Mouse (Mus musculus) kidney, embryonic 16.5 days (tissue): ENCODE results near the gene Trim39. TPM values are rescaled to one million over a fixed set of nuclear protein-coding genes. Genes with fewer than 3 reads are reported as not detected.
"Not testable (repeated sequence)": the region's sequence is repeated elsewhere in the genome, so short reads cannot be mapped to it uniquely, and the experiment has no call there.

Experiments used
- ATAC-seq: fragments of 200-750 bp; cut with Nextera tagmentation; 2 replicates; pipeline ENCODE4 v1.8.0; 2017; ENCODE audit warnings: moderate TSS enrichment; ENCODE audit not compliant: low FRiP score, low TSS enrichment
- H3K27ac ChIP-seq: fragments of 300-500 bp; sonication (generic); 2 replicates; pipeline ENCODE4 v1.5.1; 2014; ENCODE audit warnings: low read length
- H3K27me3 ChIP-seq: fragments of 300-500 bp; sonication (generic); 2 replicates; pipeline ENCODE4 v1.6.1; 2014; ENCODE audit warnings: low read length, control low read depth, mixed read lengths; ENCODE audit not compliant: insufficient read depth
- H3K36me3 ChIP-seq: fragments of 300-500 bp; sonication (generic); 2 replicates; pipeline ENCODE4 v1.6.1; 2014; ENCODE audit warnings: low read length, control low read depth, mixed read lengths; ENCODE audit not compliant: insufficient read depth
- H3K4me1 ChIP-seq: fragments of 300-500 bp; sonication (generic); 2 replicates; pipeline ENCODE4 v1.6.1; 2014; ENCODE audit warnings: low read length, control low read depth, mixed read lengths; ENCODE audit not compliant: insufficient read depth
- H3K4me2 ChIP-seq: fragments of 300-500 bp; sonication (generic); replicated peaks from 2 replicates; pipeline ENCODE4 v1.6.1; 2014; ENCODE audit warnings: low read depth, low read length
- H3K4me3 ChIP-seq: fragments of 300-500 bp; sonication (generic); 2 replicates; pipeline ENCODE4 v1.5.1; 2014; ENCODE audit warnings: mild to moderate bottlenecking, low read length
- H3K9ac ChIP-seq: fragments of 300-500 bp; sonication (generic); replicated peaks from 2 replicates; pipeline ENCODE4 v1.6.1; 2014; ENCODE audit warnings: low read length
- H3K9me3 ChIP-seq: fragments of 300-500 bp; sonication (generic); 2 replicates; pipeline ENCODE4 v1.6.1; 2016; ENCODE audit warnings: low read length, control low read depth
- WGBS: fragments of 180-500 bp; shearing (Covaris S2); extraction: QIAGEN DNeasy Blood & Tissue Kit; methylation state at CpG from one replicate; pipeline ENCODE4 v1.1.7; 2014; 5-methylcytosine and 5-hydroxymethylcytosine counted together
- polyA plus RNA-seq: library from polyadenylated mRNA; unstranded; fragments of >200 nt; fragmentation: Nextera tagmentation; extraction: Ambion mirVana; gene quantifications from 2 replicates; pipeline ENCODE4 v1.2.1, GENCODE M21; 2015

Gene Trim39
- polyA plus RNA-seq: 18.4 and 19.8 TPM in 2 replicates

- WGBS: 1% methylated on average over 41 of the region's 43 CpGs
- H3K36me3 ChIP-seq: peaks cover 27% of the 10 kb centered on the region
Measured at GRCm38 (mm10) chr17:36271586-36272256, at the start of gene Trim39. Gene Trim39, minus strand, starts transcription at chr17:36272247.

GRCm38 (mm10) chr17:36315689-36316253 is 43.7 kb upstream of the Trim39 start:
- no peak for ATAC-seq
- Histone ChIP-seq H3K27ac (no peak overlapping the region; the same call in 1 of the 2 replicates), H3K36me3 (no peaks in the 10 kb centered on the region), H3K4me1 (peaks cover 2% of the 10 kb centered on the region; the same call in 1 of the 2 replicates), H3K9ac (peak overlapping the region; percentile 64), H3K27me3 (no peaks in the 10 kb centered on the region), H3K4me2 (peak overlapping the region; percentile 76), H3K4me3 (peak overlapping the region; percentile 63), H3K9me3 (no peaks in the 10 kb centered on the region)
- 17% methylated on average over 5 of the region's 5 CpGs for WGBS

More at GRCm38 (mm10) chr17:36271586-36272256, at the start of gene Trim39:
- H3K9ac ChIP-seq: peak within 1 kb of the TSS; percentile 98
- H3K4me1 ChIP-seq: peaks cover 25% of the 10 kb centered on the region
- H3K27ac ChIP-seq: peak within 1 kb of the TSS; percentile 88
- peak; percentile 88 for ATAC-seq
- H3K4me2 ChIP-seq: peak within 1 kb of the TSS; percentile 96
- H3K27me3 ChIP-seq: no peaks in the 10 kb centered on the region
- peak within 1 kb of the TSS; percentile 96 for H3K4me3 ChIP-seq
- no peaks in the 10 kb centered on the region for H3K9me3 ChIP-seq

GRCm38 (mm10) chr17:36315041-36315688 is 43.1 kb upstream of the Trim39 start:
- H3K36me3 ChIP-seq: no peaks in the 10 kb centered on the region
- H3K9me3 ChIP-seq: no peaks in the 10 kb centered on the region
- peak; percentile 88 for ATAC-seq
- peak overlapping the region; percentile 76 for H3K4me2 ChIP-seq
- peak overlapping the region; percentile 63 for H3K4me3 ChIP-seq
- H3K4me1 ChIP-seq: peaks cover 2% of the 10 kb centered on the region; the same call in 1 of the 2 replicates
- H3K9ac ChIP-seq: peak overlapping the region; percentile 64
- 0% methylated on average over 19 of the region's 19 CpGs for WGBS
- H3K27ac ChIP-seq: peak overlapping the region; percentile 19
- no peaks in the 10 kb centered on the region for H3K27me3 ChIP-seq

GRCm38 (mm10) chr17:36314511-36314910 is 42.5 kb upstream of the Trim39 start:
- no peaks in the 10 kb centered on the region for H3K9me3 ChIP-seq
- H3K4me2 ChIP-seq: peak overlapping the region; percentile 76
- peak overlapping the region; percentile 63 for H3K4me3 ChIP-seq
- H3K9ac ChIP-seq: no peak overlapping the region; the same call in 1 of the 2 replicates
- ATAC-seq: peak; percentile 65
- no peaks in the 10 kb centered on the region for H3K36me3 ChIP-seq
- 4% methylated on average over 9 of the region's 9 CpGs for WGBS
- no peaks in the 10 kb centered on the region for H3K27me3 ChIP-seq
- H3K27ac ChIP-seq: peak overlapping the region; percentile 19
- H3K4me1 ChIP-seq: peaks cover 2% of the 10 kb centered on the region; the same call in 1 of the 2 replicates

GRCm38 (mm10) chr17:36309293-36309692 is 37.2 kb upstream of the Trim39 start:
- H3K27ac ChIP-seq: no peak overlapping the region
- H3K27me3 ChIP-seq: no peaks in the 10 kb centered on the region
- no peak overlapping the region for H3K9ac ChIP-seq
- H3K36me3 ChIP-seq: no peaks in the 10 kb centered on the region
- 9% methylated on average over 1 of the region's 1 CpGs for WGBS
- no peak overlapping the region for H3K4me3 ChIP-seq
- no peaks in the 10 kb centered on the region for H3K9me3 ChIP-seq
- ATAC-seq: no peak
- H3K4me2 ChIP-seq: no peak overlapping the region
- no peaks in the 10 kb centered on the region for H3K4me1 ChIP-seq

- not testable (repeated sequence) for H3K27me3 ChIP-seq, H3K4me1 ChIP-seq, H3K4me3 ChIP-seq, H3K36me3 ChIP-seq, H3K27ac ChIP-seq, H3K9ac ChIP-seq, H3K9me3 ChIP-seq, H3K4me2 ChIP-seq
- peak; percentile 46; the same call in 1 of the 2 replicates for ATAC-seq
- WGBS: 0% methylated on average over 3 of the region's 3 CpGs
Measured at GRCm38 (mm10) chr17:36308855-36309254, 36.8 kb upstream of the Trim39 start.

GRCm38 (mm10) chr17:36286390-36286789 is 14.3 kb upstream of the Trim39 start, which contains the start of gene H2-M10.2:
Gene H2-M10.2, minus strand, starts transcription at chr17:36286490.
- Histone ChIP-seq H3K9me3 (0 out of 2 replicates have a peak, but pooled peaks cover 3% of the 10 kb centered on the region), H3K27ac (no peak within 1 kb of the TSS), H3K27me3 (no peaks in the 10 kb centered on the region), H3K36me3 (peaks cover 10% of the 10 kb centered on the region), H3K4me2 (no peak within 1 kb of the TSS), H3K4me3 (no peak within 1 kb of the TSS), H3K4me1 (no peaks in the 10 kb centered on the region), H3K9ac (no peak within 1 kb of the TSS)
- ATAC-seq: no peak
- WGBS: 97% methylated on average over 2 of the region's 2 CpGs

GRCm38 (mm10) chr17:36281521-36282245 is 9.6 kb upstream of the Trim39 start:
- H3K9me3 ChIP-seq: 0 out of 2 replicates have a peak, but pooled peaks cover 3% of the 10 kb centered on the region
- WGBS: 86% methylated on average over 4 of the region's 4 CpGs
- no peak overlapping the region for H3K4me2 ChIP-seq

GRCm38 (mm10) chr17:36274776-36275175 is 2.7 kb upstream of the Trim39 start:
- H3K9ac ChIP-seq: no peak overlapping the region
- H3K4me1 ChIP-seq: peaks cover 25% of the 10 kb centered on the region
- H3K4me2 ChIP-seq: no peak overlapping the region
- 84% methylated on average over 4 of the region's 4 CpGs for WGBS
- no peak overlapping the region for H3K4me3 ChIP-seq
- ATAC-seq: no peak
- H3K9me3 ChIP-seq: no peaks in the 10 kb centered on the region
- H3K27ac ChIP-seq: no peak overlapping the region
- no peaks in the 10 kb centered on the region for H3K27me3 ChIP-seq
- H3K36me3 ChIP-seq: peaks cover 24% of the 10 kb centered on the region

More at GRCm38 (mm10) chr17:36281521-36282245, 9.6 kb upstream of the Trim39 start:
- Histone ChIP-seq H3K27ac (no peak overlapping the region), H3K4me1 (no peaks in the 10 kb centered on the region), H3K27me3 (no peaks in the 10 kb centered on the region), H3K36me3 (peaks cover 35% of the 10 kb centered on the region), H3K9ac (no peak overlapping the region), H3K4me3 (no peak overlapping the region)
- no peak for ATAC-seq
